Mouse (Mus musculus): ENCODE data around the gene Brox. TPM values are rescaled to one million over a fixed set of nuclear protein-coding genes. Genes with fewer than 3 reads are reported as not detected.

Gene Brox
- polyA plus RNA-seq, 1 experiment from 2014 or later, result 38.2 TPM

GRCm38 (mm10) chr1:183267666-183268065 is 29.4 kb downstream of the Brox start:
- 72% methylated on average over 6 of the region's 6 CpGs for WGBS
- H3K9ac ChIP-seq, result no peak overlapping the region
- no peak overlapping the region for H3K4me2 ChIP-seq
- H3K9me3 ChIP-seq, result no peaks in the 10 kb centered on the region
- H3K36me3 ChIP-seq, result no peaks in the 10 kb centered on the region
- no peak overlapping the region for H3K27ac ChIP-seq
- no peaks in the 10 kb centered on the region for H3K27me3 ChIP-seq
- ATAC-seq (ENCODE audit: insufficient number of reproducible peaks, insufficient read depth, low FRiP score, low TSS enrichment, low read depth), result no peak
- H3K4me1 ChIP-seq, result no peaks in the 10 kb centered on the region
- H3K4me3 ChIP-seq, result no peak overlapping the region

- no peaks in the 10 kb centered on the region for H3K27me3 ChIP-seq
- no peak for ATAC-seq (ENCODE audit: insufficient number of reproducible peaks, insufficient read depth, low FRiP score, low TSS enrichment, low read depth)
- H3K27ac ChIP-seq, result no peak overlapping the region
- no peak overlapping the region for H3K9ac ChIP-seq
- no peaks in the 10 kb centered on the region for H3K9me3 ChIP-seq
- no peak overlapping the region for H3K4me2 ChIP-seq
- no peaks in the 10 kb centered on the region for H3K36me3 ChIP-seq
- H3K4me1 ChIP-seq, result no peaks in the 10 kb centered on the region
- WGBS, result 61% methylated on average over 14 of the region's 14 CpGs
- H3K4me3 ChIP-seq, result no peak overlapping the region
Measured at GRCm38 (mm10) chr1:183265921-183266467, 31.1 kb downstream of the Brox start.

GRCm38 (mm10) chr1:183264145-183265008 is 32.7 kb downstream of the Brox start:
- H3K4me3 ChIP-seq, result no peak overlapping the region
- H3K27me3 ChIP-seq, result no peaks in the 10 kb centered on the region
- no peaks in the 10 kb centered on the region for H3K36me3 ChIP-seq
- no peak overlapping the region for H3K4me2 ChIP-seq
- 78% methylated on average over 13 of the region's 13 CpGs for WGBS
- no peak overlapping the region for H3K27ac ChIP-seq
- no peaks in the 10 kb centered on the region for H3K9me3 ChIP-seq
- no peak overlapping the region for H3K9ac ChIP-seq
- ATAC-seq (ENCODE audit: insufficient number of reproducible peaks, insufficient read depth, low FRiP score, low TSS enrichment, low read depth), result no peak
- H3K4me1 ChIP-seq, result no peaks in the 10 kb centered on the region

GRCm38 (mm10) chr1:183252574-183252973 is 44.5 kb downstream of the Brox start:
- H3K4me2 ChIP-seq, result no peak overlapping the region
- no peaks in the 10 kb centered on the region for H3K27me3 ChIP-seq
- H3K4me1 ChIP-seq, result peaks cover 15% of the 10 kb centered on the region
- H3K9ac ChIP-seq, result no peak overlapping the region
- H3K27ac ChIP-seq, result no peak overlapping the region
- H3K9me3 ChIP-seq, result no peaks in the 10 kb centered on the region
- H3K36me3 ChIP-seq, result no peaks in the 10 kb centered on the region
- 39% methylated on average over 10 of the region's 10 CpGs for WGBS
- no peak overlapping the region for H3K4me3 ChIP-seq
- no peak for ATAC-seq (ENCODE audit: insufficient number of reproducible peaks, insufficient read depth, low FRiP score, low TSS enrichment, low read depth)

- Histone ChIP-seq H3K9ac (no peak overlapping the region), H3K36me3 (no peaks in the 10 kb centered on the region), H3K27ac (no peak overlapping the region), H3K27me3 (no peaks in the 10 kb centered on the region), H3K9me3 (no peaks in the 10 kb centered on the region), H3K4me3 (no peak overlapping the region), H3K4me2 (no peak overlapping the region), H3K4me1 (peaks cover 15% of the 10 kb centered on the region)
- 72% methylated on average over 2 of the region's 2 CpGs for WGBS
- ATAC-seq (ENCODE audit: insufficient number of reproducible peaks, insufficient read depth, low FRiP score, low TSS enrichment, low read depth), result no peak
Measured at GRCm38 (mm10) chr1:183251818-183252217, 45.3 kb downstream of the Brox start.

- peaks cover 15% of the 10 kb centered on the region for H3K4me1 ChIP-seq
- no peak overlapping the region for H3K9ac ChIP-seq
- no peak overlapping the region for H3K4me2 ChIP-seq
- H3K4me3 ChIP-seq, result no peak overlapping the region
- no peaks in the 10 kb centered on the region for H3K27me3 ChIP-seq
- WGBS, result 54% methylated on average over 4 of the region's 4 CpGs
- no peaks in the 10 kb centered on the region for H3K9me3 ChIP-seq
- H3K36me3 ChIP-seq, result no peaks in the 10 kb centered on the region
- H3K27ac ChIP-seq, result no peak overlapping the region
- no peak for ATAC-seq (ENCODE audit: insufficient number of reproducible peaks, insufficient read depth, low FRiP score, low TSS enrichment, low read depth)
Measured at GRCm38 (mm10) chr1:183250612-183251011, 46.5 kb downstream of the Brox start.

GRCm38 (mm10) chr1:183248144-183248543 is 48.9 kb downstream of the Brox start:
- 18% methylated on average over 1 of the region's 1 CpGs for WGBS
- no peak overlapping the region for H3K27ac ChIP-seq
- no peak for ATAC-seq (ENCODE audit: insufficient number of reproducible peaks, insufficient read depth, low FRiP score, low TSS enrichment, low read depth)
- H3K36me3 ChIP-seq, result no peaks in the 10 kb centered on the region
- H3K4me2 ChIP-seq, result no peak overlapping the region
- no peaks in the 10 kb centered on the region for H3K27me3 ChIP-seq
- peaks cover 15% of the 10 kb centered on the region for H3K4me1 ChIP-seq
- no peaks in the 10 kb centered on the region for H3K9me3 ChIP-seq
- no peak overlapping the region for H3K9ac ChIP-seq
- no peak overlapping the region for H3K4me3 ChIP-seq

- WGBS, result 74% methylated on average over 7 of the region's 7 CpGs
- H3K27ac ChIP-seq, result no peak overlapping the region
- no peak overlapping the region for H3K9ac ChIP-seq
- no peak overlapping the region for H3K4me3 ChIP-seq
- no peaks in the 10 kb centered on the region for H3K4me1 ChIP-seq
- no peaks in the 10 kb centered on the region for H3K27me3 ChIP-seq
- no peak for ATAC-seq (ENCODE audit: insufficient number of reproducible peaks, insufficient read depth, low FRiP score, low TSS enrichment, low read depth)
- no peaks in the 10 kb centered on the region for H3K9me3 ChIP-seq
- H3K4me2 ChIP-seq, result no peak overlapping the region
- H3K36me3 ChIP-seq, result no peaks in the 10 kb centered on the region
Measured at GRCm38 (mm10) chr1:183243293-183243692, 53.8 kb downstream of the Brox start.

GRCm38 (mm10) chr1:183237901-183238300 is 59.2 kb downstream of the Brox start:
- WGBS, result 15% methylated on average over 2 of the region's 2 CpGs
- ATAC-seq (ENCODE audit: insufficient number of reproducible peaks, insufficient read depth, low FRiP score, low TSS enrichment, low read depth), result no peak
- H3K27me3 ChIP-seq, result no peaks in the 10 kb centered on the region
- H3K9me3 ChIP-seq, result no peaks in the 10 kb centered on the region
- H3K9ac ChIP-seq, result no peak overlapping the region
- no peak overlapping the region for H3K4me2 ChIP-seq
- no peak overlapping the region for H3K27ac ChIP-seq
- H3K36me3 ChIP-seq, result no peaks in the 10 kb centered on the region
- 0 out of 2 replicates have a peak, but pooled peaks cover 3% of the 10 kb centered on the region for H3K4me1 ChIP-seq
- H3K4me3 ChIP-seq, result no peak overlapping the region

- Histone ChIP-seq H3K9me3 (no peaks in the 10 kb centered on the region), H3K27ac (no peak overlapping the region), H3K27me3 (no peaks in the 10 kb centered on the region), H3K36me3 (no peaks in the 10 kb centered on the region), H3K9ac (no peak overlapping the region), H3K4me3 (no peak overlapping the region), H3K4me1 (0 out of 2 replicates have a peak, but pooled peaks cover 4% of the 10 kb centered on the region), H3K4me2 (no peak overlapping the region)
- no peak for ATAC-seq (ENCODE audit: insufficient number of reproducible peaks, insufficient read depth, low FRiP score, low TSS enrichment, low read depth)
- 90% methylated on average over 5 of the region's 5 CpGs for WGBS
Measured at GRCm38 (mm10) chr1:183236460-183236859, 60.6 kb downstream of the Brox start.

GRCm38 (mm10) chr1:183233679-183234174 is 63.3 kb downstream of the Brox start:
- Histone ChIP-seq H3K4me2 (no peak overlapping the region), H3K36me3 (no peaks in the 10 kb centered on the region), H3K9me3 (no peaks in the 10 kb centered on the region), H3K27me3 (no peaks in the 10 kb centered on the region), H3K27ac (no peak overlapping the region), H3K9ac (no peak overlapping the region), H3K4me3 (no peak overlapping the region), H3K4me1 (peaks cover 10% of the 10 kb centered on the region)
- ATAC-seq (ENCODE audit: insufficient number of reproducible peaks, insufficient read depth, low FRiP score, low TSS enrichment, low read depth), result no peak
- 84% methylated on average over 11 of the region's 11 CpGs for WGBS

All from embryonic facial prominence, embryonic 13.5 days (tissue).